Mouse (Mus musculus) left cerebral cortex, adult 11 months (tissue): Measurements from ENCODE around the gene Kifc1.
"Not testable (repeated sequence)": the region's sequence is repeated elsewhere in the genome, so short reads cannot be mapped to it uniquely, and the experiment has no call there.

Source experiments
- DNase-seq: peaks from one replicate; pipeline ENCODE4 v3.0.0; 2022; ENCODE audit warnings: low spot score

Gene Kifc1

GRCm38 (mm10) chr17:33901653-33902052 is 11.2 kb upstream of the Kifc1 start:
- DNase-seq: no peak

- no peak for DNase-seq
These were observed 10.5 kb upstream of the Kifc1 start for GRCm38 (mm10) chr17:33900989-33901314.

GRCm38 (mm10) chr17:33900281-33900988 is 10.0 kb upstream of the Kifc1 start:
- no peak for DNase-seq

GRCm38 (mm10) chr17:33899642-33900041 is 9.2 kb upstream of the Kifc1 start:
- DNase-seq: no peak

GRCm38 (mm10) chr17:33898193-33898592 is 7.7 kb upstream of the Kifc1 start:
- DNase-seq: not testable (repeated sequence)

GRCm38 (mm10) chr17:33897114-33897794 is 6.8 kb upstream of the Kifc1 start:
- no peak for DNase-seq

- DNase-seq: not testable (repeated sequence)
These were observed 2.5 kb upstream of the Kifc1 start for GRCm38 (mm10) chr17:33893011-33893410.

GRCm38 (mm10) chr17:33892429-33892828 is 2.0 kb upstream of the Kifc1 start:
- DNase-seq: no peak

- not testable (repeated sequence) for DNase-seq
These were observed 1.4 kb upstream of the Kifc1 start for GRCm38 (mm10) chr17:33891892-33892291.

GRCm38 (mm10) chr17:33891357-33891756 is 896 bp upstream of the Kifc1 start:
- DNase-seq: no peak

- not testable (repeated sequence) for DNase-seq
These were observed 424 bp downstream of the Kifc1 start for GRCm38 (mm10) chr17:33889941-33890532.

- not testable (repeated sequence) for DNase-seq
These were observed 2.2 kb downstream of the Kifc1 start for GRCm38 (mm10) chr17:33888230-33888629.

GRCm38 (mm10) chr17:33887802-33888201 is 2.7 kb downstream of the Kifc1 start:
- not testable (repeated sequence) for DNase-seq

- not testable (repeated sequence) for DNase-seq
These were observed 6.1 kb downstream of the Kifc1 start for GRCm38 (mm10) chr17:33884320-33884719.

GRCm38 (mm10) chr17:33875797-33876196 is 14.7 kb downstream of the Kifc1 start:
- DNase-seq: not testable (repeated sequence)

GRCm38 (mm10) chr17:33874411-33874810 is 16.1 kb downstream of the Kifc1 start:
- DNase-seq: no peak

- not testable (repeated sequence) for DNase-seq
These were observed 16.9 kb downstream of the Kifc1 start, which contains the start of gene Gm7029 for GRCm38 (mm10) chr17:33873537-33873936. Gene Gm7029 (plus strand): TSS chr17:33873837.

GRCm38 (mm10) chr17:33865330-33866030 is 25.0 kb downstream of the Kifc1 start:
- DNase-seq: peak; percentile 80

GRCm38 (mm10) chr17:33857816-33858215 is 32.6 kb downstream of the Kifc1 start:
- no peak for DNase-seq

- DNase-seq: no peak
These were observed 39.1 kb downstream of the Kifc1 start for GRCm38 (mm10) chr17:33851331-33851730.

- no peak for DNase-seq
These were observed 42.3 kb downstream of the Kifc1 start for GRCm38 (mm10) chr17:33848139-33848538.

GRCm38 (mm10) chr17:33844196-33844595 is 46.3 kb downstream of the Kifc1 start:
- no peak for DNase-seq
